Mouse (Mus musculus) lung, postnatal 25 days (tissue): ENCODE results near the gene Slc9a2.
"Not testable (repeated sequence)": the region's sequence is repeated elsewhere in the genome, so short reads cannot be mapped to it uniquely, and the experiment has no call there.

Experiments used
- DNase-seq: peaks from one replicate; pipeline ENCODE4 v3.0.0; 2022; ENCODE audit warnings: low spot score

The Slc9a2 gene

GRCm38 (mm10) chr1:40680067-40680867 is at the start of gene Slc9a2:
TSS of gene Slc9a2 (plus strand) at chr1:40680574.
- DNase-seq, result no peak

GRCm38 (mm10) chr1:40632407-40633062 is 47.8 kb upstream of the Slc9a2 start:
- no peak for DNase-seq

- peak; percentile 16 for DNase-seq
Observed at GRCm38 (mm10) chr1:40634608-40635007, 45.8 kb upstream of the Slc9a2 start.

DNA sequence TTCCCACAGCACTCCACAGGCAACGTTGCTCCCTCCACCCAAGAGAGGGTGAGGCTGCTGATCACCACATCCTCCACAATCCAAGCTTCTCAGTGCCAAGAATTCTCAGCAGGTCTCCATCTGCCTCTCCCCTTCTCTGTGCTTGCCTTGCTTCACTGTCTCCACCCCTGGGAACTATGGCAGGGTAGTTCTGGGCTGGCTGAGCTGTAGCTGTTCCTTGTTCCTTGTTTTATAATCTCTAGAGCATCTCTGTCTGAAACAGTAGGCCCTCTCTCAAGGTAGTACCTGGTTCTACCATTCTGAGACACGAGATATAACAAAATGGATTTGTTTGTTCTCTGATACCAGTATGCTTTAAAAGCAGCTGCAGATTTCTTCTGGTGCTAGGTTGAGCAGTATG is 32.1 kb upstream of the Slc9a2 start:
- DNase-seq, result no peak

GRCm38 (mm10) chr1:40650803-40651497 is 29.4 kb upstream of the Slc9a2 start:
- DNase-seq, result no peak

GRCm38 (mm10) chr1:40657035-40657434 is 23.3 kb upstream of the Slc9a2 start:
- no peak for DNase-seq

GRCm38 (mm10) chr1:40657978-40658496 is 22.3 kb upstream of the Slc9a2 start:
- DNase-seq, result peak; percentile 62

DNA sequence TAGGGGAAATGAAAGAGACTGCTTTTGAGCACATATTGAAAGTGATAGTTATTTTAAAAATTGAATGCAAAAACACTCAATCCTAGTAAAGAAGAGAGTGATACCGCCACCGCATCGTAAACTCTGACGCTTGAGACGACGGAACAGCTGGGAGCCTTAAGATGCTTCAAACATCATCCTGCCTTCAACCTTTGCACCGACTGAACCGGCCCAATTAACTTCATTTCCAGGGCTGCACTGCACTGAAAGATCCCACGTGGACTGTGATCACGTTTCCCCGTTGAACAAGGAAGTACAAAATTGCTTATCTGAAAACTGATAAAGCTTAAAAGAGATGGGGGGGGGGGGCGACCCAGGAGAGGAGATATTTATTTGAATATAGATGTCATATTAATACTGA is 21.4 kb upstream of the Slc9a2 start:
- DNase-seq, result no peak

GRCm38 (mm10) chr1:40659496-40659895 is 20.9 kb upstream of the Slc9a2 start:
- DNase-seq, result no peak

DNA sequence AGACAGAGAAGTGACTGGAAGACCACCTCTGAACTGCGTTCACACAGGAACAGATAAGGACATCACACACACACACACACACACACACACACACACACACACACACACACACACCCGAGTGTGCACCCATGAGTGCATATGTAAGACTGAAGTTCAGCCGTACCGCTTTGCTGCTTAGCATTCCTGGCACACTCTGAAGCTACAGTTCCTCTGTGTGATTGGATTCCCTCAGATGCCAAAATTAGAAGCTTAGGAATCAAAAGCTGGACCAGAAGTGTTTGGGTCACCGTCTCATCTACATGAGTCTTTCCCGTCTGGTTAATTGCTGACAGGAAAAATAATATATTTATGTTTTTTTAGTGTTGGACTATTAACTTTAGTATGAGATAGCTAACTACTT is 19.5 kb upstream of the Slc9a2 start:
- DNase-seq, result no peak

GRCm38 (mm10) chr1:40665401-40666370 is 14.7 kb upstream of the Slc9a2 start:
- DNase-seq, result peak; percentile 16

- not testable (repeated sequence) for DNase-seq
Observed at GRCm38 (mm10) chr1:40667442-40667841, 12.9 kb upstream of the Slc9a2 start.

- DNase-seq, result no peak
Observed at GRCm38 (mm10) chr1:40670025-40670424, 10.3 kb upstream of the Slc9a2 start.

- DNase-seq, result no peak
Observed at GRCm38 (mm10) chr1:40671490-40671889, 8.9 kb upstream of the Slc9a2 start.

DNA sequence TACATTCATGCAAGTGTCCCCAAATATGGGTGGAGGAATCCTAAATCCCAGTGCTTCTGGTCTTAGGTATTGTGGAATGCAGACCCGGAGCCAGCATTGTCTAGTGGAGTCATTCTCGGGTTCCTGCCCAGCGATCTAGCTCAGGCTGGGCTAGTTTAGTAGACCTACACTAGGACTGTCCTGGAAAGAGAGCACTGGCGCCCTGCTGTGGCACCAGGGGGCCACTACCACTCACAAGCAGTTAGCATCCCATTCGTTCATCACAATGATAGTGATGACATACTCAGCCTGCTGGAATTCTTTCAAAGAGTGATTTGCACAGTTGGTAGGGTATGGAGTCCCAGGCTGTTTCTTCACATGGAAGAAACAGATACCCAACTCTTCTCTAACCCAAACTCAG is 3.1 kb upstream of the Slc9a2 start:
- no peak for DNase-seq

DNA sequence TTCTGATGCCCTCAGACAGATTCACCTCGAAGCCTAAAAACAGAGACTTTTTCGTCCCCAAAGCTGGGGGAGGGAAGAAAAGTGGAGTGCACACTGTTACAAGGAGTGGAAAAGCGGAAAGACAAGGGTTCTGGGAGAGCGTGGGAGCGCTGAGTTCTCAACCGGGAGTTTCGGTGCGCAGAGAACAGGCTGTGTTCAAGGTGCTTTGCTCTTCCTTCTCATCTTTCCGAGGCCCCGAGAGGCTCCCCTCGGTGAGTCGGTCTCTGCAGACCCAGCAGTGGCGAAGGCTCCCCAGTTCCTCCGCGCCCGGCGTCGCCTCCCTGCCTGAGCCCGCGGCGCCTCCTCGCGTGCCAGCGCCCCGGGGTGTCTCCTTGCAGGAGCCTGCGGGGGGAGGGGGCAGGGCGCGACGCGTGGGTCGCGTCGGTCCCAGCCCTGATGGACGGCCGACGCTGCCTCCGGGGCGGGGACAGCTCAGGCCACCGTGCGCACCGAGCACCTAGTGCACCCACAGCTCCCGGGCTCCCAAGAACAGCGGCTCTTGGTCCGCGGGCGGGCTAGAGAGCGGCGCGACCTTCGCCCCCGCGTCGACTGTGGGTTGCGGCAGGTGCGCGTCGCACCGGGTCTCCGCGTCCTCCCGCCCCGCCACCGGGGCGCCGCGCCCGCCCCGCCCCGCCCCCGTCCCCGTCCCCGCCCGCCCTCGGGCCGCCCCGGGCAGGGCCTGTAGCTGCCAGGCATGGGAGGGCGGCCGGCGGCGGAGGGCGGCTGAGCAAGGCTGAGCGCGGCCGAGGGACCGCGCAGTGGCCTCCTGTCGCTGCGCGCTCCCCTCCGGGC is 709 bp downstream of the Slc9a2 start:
- DNase-seq, result no peak

- no peak for DNase-seq
Observed at GRCm38 (mm10) chr1:40681699-40682510, 1.5 kb downstream of the Slc9a2 start.

DNA sequence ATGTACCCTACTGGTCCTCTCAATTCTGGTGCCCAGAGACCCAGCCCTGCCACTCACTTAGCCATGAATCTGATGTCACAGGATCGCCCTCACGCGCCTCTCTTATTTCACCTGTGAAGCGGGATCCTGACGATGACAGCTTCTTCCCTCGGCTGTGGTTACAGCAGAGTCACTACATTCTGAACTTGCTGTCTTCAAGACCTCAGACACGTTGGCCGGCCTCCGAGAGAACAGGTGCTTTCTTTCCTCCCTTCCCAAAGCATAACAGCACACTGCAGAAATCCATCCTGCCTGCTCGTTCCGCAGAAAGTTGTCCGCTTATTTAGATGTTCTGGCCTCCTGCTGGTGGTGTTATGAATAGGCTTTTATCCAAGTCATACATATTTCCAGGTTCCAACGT is 13.9 kb downstream of the Slc9a2 start:
- no peak for DNase-seq

GRCm38 (mm10) chr1:40696436-40696835 is 16.1 kb downstream of the Slc9a2 start:
- DNase-seq, result no peak

GRCm38 (mm10) chr1:40705099-40705498 is 24.7 kb downstream of the Slc9a2 start:
- no peak for DNase-seq
